ENCODE assay signal across 22 mouse cellular contexts in the genomic region with DNA sequence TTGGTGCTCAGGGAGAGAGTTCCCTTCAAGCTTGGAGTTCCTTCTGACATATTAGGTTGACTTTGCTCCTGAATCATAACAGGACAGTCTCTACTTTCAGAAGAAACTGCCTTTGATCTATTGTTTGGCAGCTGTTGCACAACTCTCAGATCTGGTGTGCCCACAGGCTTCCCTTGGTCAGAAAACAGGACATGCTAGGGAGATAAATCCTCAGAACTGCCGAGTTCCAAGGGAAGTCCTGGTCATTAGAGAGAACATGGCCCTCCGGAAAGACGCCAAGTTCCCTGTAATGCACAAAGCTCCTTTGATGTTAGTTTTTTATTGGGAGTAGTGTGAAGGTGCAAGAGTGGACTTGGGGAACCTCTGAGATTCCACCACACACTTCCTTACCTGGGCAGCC. TPM values are rescaled to one million over a fixed set of nuclear protein-coding genes. Genes with fewer than 3 reads are reported as not detected.
DNase-seq lines count a peak whose midpoint lies in the region; ATAC-seq and TF ChIP-seq lines count a peak whose summit lies in the region.
"Had no signal": no experiment of that assay in that cellular context is flagged by ENCODE, and none has a peak within 500 bp of the region (broad histone marks: within the 10 kb centered on the region; RNA-seq: fewer than 3 reads in every experiment).

No protein-coding gene starts in this region.

- peak; percentile 94 for DNase-seq in heart, adult 11 months
- DNase-seq in heart, postnatal 10 days, result no peak
- no peak for DNase-seq in liver, postnatal 0 days
- DNase-seq in liver, result no peak
- no peak for DNase-seq in cerebellum, adult 9-10 months
- DNase-seq in yolk sac, embryonic 10.5 days (ENCODE audit: low spot score), result no peak
- DNase-seq: cerebellum, postnatal 36 days; gastrocnemius, postnatal 14 days; midbrain, embryonic 14.5 days; retina, postnatal 1 day; spleen, adult 18-20 months had no signal

- H3K9me3 ChIP-seq in liver, postnatal 0 days (ENCODE audit: low read length), result no peaks in the 10 kb centered on the region
- no peaks in the 10 kb centered on the region for H3K9me3 ChIP-seq in intestine, postnatal 0 days (ENCODE audit: control insufficient read depth)
- H3K9me3 ChIP-seq: embryonic facial prominence, embryonic 15.5 days; forebrain, embryonic 15.5 days; G1E; liver, embryonic 15.5 days; neural tube, embryonic 12.5 days had no signal

- H3K9ac ChIP-seq in liver, postnatal 0 days (replicated peaks), result no peak overlapping the region
- H3K9ac ChIP-seq in intestine, postnatal 0 days (ENCODE audit: low read depth, low read length), result no peak overlapping the region
- H3K9ac ChIP-seq: embryonic facial prominence, embryonic 15.5 days; forebrain, embryonic 15.5 days; liver, embryonic 15.5 days; neural tube, embryonic 12.5 days had no signal

- no peaks in the 10 kb centered on the region for H3K27me3 ChIP-seq in liver, postnatal 0 days (ENCODE audit: insufficient read depth, low read length)
- no peaks in the 10 kb centered on the region for H3K27me3 ChIP-seq in intestine, postnatal 0 days (replicated peaks; ENCODE audit: control insufficient read depth, insufficient read depth, low read length)
- H3K27me3 ChIP-seq: embryonic facial prominence, embryonic 15.5 days; forebrain, embryonic 15.5 days; liver, embryonic 15.5 days; neural tube, embryonic 12.5 days had no signal

- no peak for TF ChIP-seq CTCF in liver, postnatal 0 days (IDR thresholded peaks at IDR 0.05; ENCODE audit: low read depth)
- no peak for TF ChIP-seq CTCF in intestine, postnatal 0 days (IDR thresholded peaks at IDR 0.05; ENCODE audit: low read depth)

- H3K27ac ChIP-seq in liver, postnatal 0 days (ENCODE audit: low read depth), result no peak overlapping the region
- H3K27ac ChIP-seq in intestine, postnatal 0 days (ENCODE audit: low read depth, low read length), result no peak overlapping the region
- H3K27ac ChIP-seq: forebrain, embryonic 15.5 days; liver, embryonic 15.5 days; neural tube, embryonic 12.5 days had no signal

- peak; percentile 21; the same call in 1 of the 2 replicates for TF ChIP-seq EP300 in liver, postnatal 0 days (IDR thresholded peaks at IDR 0.05; ENCODE audit: low read depth)

- intact Hi-C loops in heart, postnatal 10 days (cut with DNase I), result no loop called here

- WGBS in liver, postnatal 0 days (ENCODE audit: insufficient replicate concordance), result 24% methylated on average over 3 of the region's 3 CpGs
- WGBS in intestine, postnatal 0 days, result 33% methylated on average over 3 of the region's 3 CpGs

- no peak; the same call in 1 of the 2 replicates for ATAC-seq in liver, postnatal 0 days
- ATAC-seq in intestine, postnatal 0 days, result peak; percentile 61; the same call in 1 of the 2 replicates
- ATAC-seq in megakaryocyte progenitor cell, adult 5-6 weeks (replicated peaks; ENCODE audit: poor library complexity), result peak; percentile 50
- ATAC-seq: forebrain, embryonic 15.5 days; inflammation-experienced regulatory T-cells, adult 6 months had no signal

- H3K4me3 ChIP-seq in liver, postnatal 0 days (ENCODE audit: low read depth, low read length), result no peak overlapping the region
- H3K4me3 ChIP-seq in intestine, postnatal 0 days (ENCODE audit: low read depth, low read length), result no peak overlapping the region
- H3K4me3 ChIP-seq: embryonic facial prominence, embryonic 15.5 days; forebrain, embryonic 15.5 days; liver, embryonic 15.5 days; neural tube, embryonic 12.5 days had no signal

- H3K36me3 ChIP-seq in liver, postnatal 0 days (replicated peaks; ENCODE audit: insufficient read depth, low read length), result no peaks in the 10 kb centered on the region
- H3K36me3 ChIP-seq in intestine, postnatal 0 days (ENCODE audit: control insufficient read depth, insufficient read depth), result no peaks in the 10 kb centered on the region
- H3K36me3 ChIP-seq: embryonic facial prominence, embryonic 15.5 days; forebrain, embryonic 15.5 days; G1E; liver, embryonic 15.5 days; neural tube, embryonic 12.5 days had no signal

- H3K4me1 ChIP-seq in liver, postnatal 0 days (ENCODE audit: insufficient read depth), result peaks cover 8% of the 10 kb centered on the region; the same call in 1 of the 2 replicates
- H3K4me1 ChIP-seq in intestine, postnatal 0 days (replicated peaks; ENCODE audit: control insufficient read depth, insufficient read depth, low read length), result no peaks in the 10 kb centered on the region; the same call in 1 of the 2 replicates
- H3K4me1 ChIP-seq: neural tube, embryonic 12.5 days had no signal

- H3K4me2 ChIP-seq in liver, postnatal 0 days (ENCODE audit: low read depth, low read length), result no peak overlapping the region
- H3K4me2 ChIP-seq in intestine, postnatal 0 days (replicated peaks; ENCODE audit: low read depth), result no peak overlapping the region
- H3K4me2 ChIP-seq: embryonic facial prominence, embryonic 15.5 days; forebrain, embryonic 15.5 days; liver, embryonic 15.5 days; neural tube, embryonic 12.5 days had no signal

RNA-seq across cellular contexts. Expression of a gene that starts 35.5 kb away (rescaled TPM):
- total RNA-seq in heart, postnatal 10 days (2021), result not detected
- not detected in 2 replicates for polyA plus RNA-seq in liver, postnatal 0 days (2015; fragmentation: Nextera tagmentation; extraction: Ambion mirVana)
- polyA plus RNA-seq in intestine, postnatal 0 days (2015; fragmentation: Nextera tagmentation; extraction: Ambion mirVana), result not detected in 2 replicates
- not detected in 2 replicates for total RNA-seq in megakaryocyte progenitor cell, adult 5-6 weeks (2015)
- total RNA-seq in megakaryocyte progenitor cell, adult 5-6 weeks (2017), result not detected in 2 replicates
- total RNA-seq: gastrocnemius, postnatal 14 days; layer of hippocampus, adult 8-10 months; left cerebral cortex, postnatal 25 days had no signal
- polyA plus RNA-seq: forebrain, embryonic 15.5 days; G1E; heart, postnatal 0 days; inflammation-experienced regulatory T-cells, adult 6 months; liver, embryonic 15.5 days; midbrain, embryonic 14.5 days; neural tube, embryonic 12.5 days had no signal
